Mouse (Mus musculus) embryonic facial prominence, embryonic 15.5 days (tissue): ENCODE results near the gene Krtap5-4. TPM values are rescaled to one million over a fixed set of nuclear protein-coding genes. Genes with fewer than 3 reads are reported as not detected.
"Not testable (repeated sequence)": the region's sequence is repeated elsewhere in the genome, so short reads cannot be mapped to it uniquely, and the experiment has no call there.

Experiments used
- ATAC-seq: fragments of 200-750 bp; cut with Nextera tagmentation; 2 replicates; pipeline ENCODE4 v1.8.0; 2017; ENCODE audit warnings: low read depth, moderate TSS enrichment; ENCODE audit not compliant: insufficient number of reproducible peaks, low FRiP score, low TSS enrichment
- H3K27ac ChIP-seq: fragments of 300-500 bp; sonication (generic); replicated peaks from 2 replicates; pipeline ENCODE4 v1.5.1; 2015; ENCODE audit warnings: mild to moderate bottlenecking, inconsistent platforms
- H3K27me3 ChIP-seq: fragments of 300-500 bp; sonication (generic); 2 replicates; pipeline ENCODE4 v1.6.1; 2015; ENCODE audit warnings: inconsistent platforms
- H3K36me3 ChIP-seq: fragments of 300-500 bp; sonication (generic); 2 replicates; pipeline ENCODE4 v1.6.1; 2015; ENCODE audit warnings: mild to moderate bottlenecking, inconsistent platforms
- H3K4me1 ChIP-seq: fragments of 300-500 bp; sonication (generic); 2 replicates; pipeline ENCODE4 v1.6.1; 2015; ENCODE audit warnings: inconsistent platforms
- H3K4me2 ChIP-seq: fragments of 300-500 bp; sonication (generic); replicated peaks from 2 replicates; pipeline ENCODE4 v1.6.1; 2015; ENCODE audit warnings: mild to moderate bottlenecking, inconsistent platforms
- H3K4me3 ChIP-seq: fragments of 300-500 bp; sonication (generic); replicated peaks from 2 replicates; pipeline ENCODE4 v1.5.1; 2015; ENCODE audit warnings: mild to moderate bottlenecking, inconsistent platforms
- H3K9ac ChIP-seq: fragments of 300-500 bp; sonication (generic); 2 replicates; pipeline ENCODE4 v1.6.1; 2015; ENCODE audit warnings: inconsistent platforms
- H3K9me3 ChIP-seq: fragments of 300-500 bp; sonication (generic); replicated peaks from 2 replicates; pipeline ENCODE4 v1.6.1; 2016; ENCODE audit warnings: inconsistent platforms
- WGBS: fragments of 180-500 bp; shearing (Covaris S2); methylation state at CpG from one replicate; pipeline ENCODE4 v1.1.7; 2015; 5-methylcytosine and 5-hydroxymethylcytosine counted together
- polyA plus RNA-seq: library from polyadenylated mRNA; unstranded; fragments of >200 nt; fragmentation: Nextera tagmentation; extraction: Ambion mirVana; gene quantifications from 2 replicates; pipeline ENCODE4 v1.2.1, GENCODE M21; 2015

Krtap5-4 gene
- polyA plus RNA-seq, 1 experiment from 2014 or later: 0.21 TPM

- 0% methylated on average over 2 of the region's 2 CpGs for WGBS
- ATAC-seq: not testable (repeated sequence)
Measured at GRCm38 (mm10) chr7:142293851-142294250, 9.5 kb upstream of the Krtap5-4 start.

GRCm38 (mm10) chr7:142295418-142295817 lies 7.9 kb upstream of the Krtap5-4 start:
- Histone ChIP-seq H3K4me2 (no peak overlapping the region), H3K36me3 (no peaks in the 10 kb centered on the region), H3K4me3 (no peak overlapping the region), H3K9ac (no peak overlapping the region), H3K27me3 (no peaks in the 10 kb centered on the region), H3K27ac (no peak overlapping the region), H3K4me1 (no peaks in the 10 kb centered on the region), H3K9me3 (no peaks in the 10 kb centered on the region)
- ATAC-seq: no peak

More at GRCm38 (mm10) chr7:142293851-142294250, 9.5 kb upstream of the Krtap5-4 start:
- H3K27ac ChIP-seq, H3K9ac ChIP-seq, H3K36me3 ChIP-seq, H3K4me1 ChIP-seq, H3K27me3 ChIP-seq, H3K9me3 ChIP-seq, H3K4me2 ChIP-seq, H3K4me3 ChIP-seq: not testable (repeated sequence)

- not testable (repeated sequence) for H3K9ac ChIP-seq, ATAC-seq, H3K4me2 ChIP-seq, H3K27me3 ChIP-seq, H3K36me3 ChIP-seq, H3K4me3 ChIP-seq, H3K4me1 ChIP-seq, H3K9me3 ChIP-seq, H3K27ac ChIP-seq
- WGBS: 28% methylated on average over 4 of the region's 4 CpGs
Measured at GRCm38 (mm10) chr7:142296108-142296507, 7.2 kb upstream of the Krtap5-4 start.

- H3K4me1 ChIP-seq, H3K4me2 ChIP-seq, H3K27ac ChIP-seq, ATAC-seq, H3K27me3 ChIP-seq, H3K36me3 ChIP-seq, H3K9me3 ChIP-seq, H3K9ac ChIP-seq, H3K4me3 ChIP-seq: not testable (repeated sequence)
Measured at GRCm38 (mm10) chr7:142297018-142297417, 6.3 kb upstream of the Krtap5-4 start, which contains the start of gene Krtap5-1. TSS of gene Krtap5-1 (minus strand) at chr7:142297118.

GRCm38 (mm10) chr7:142303929-142304328 lies 580 bp downstream of the Krtap5-4 start:
- not testable (repeated sequence) for ATAC-seq, H3K4me3 ChIP-seq, H3K9ac ChIP-seq, H3K36me3 ChIP-seq, H3K27ac ChIP-seq, H3K27me3 ChIP-seq, H3K9me3 ChIP-seq, H3K4me1 ChIP-seq, H3K4me2 ChIP-seq
- 81% methylated on average over 1 of the region's 1 CpGs for WGBS

GRCm38 (mm10) chr7:142314600-142315285 lies 11.4 kb downstream of the Krtap5-4 start:
- no peak for ATAC-seq
- no peak overlapping the region for H3K9ac ChIP-seq
- no peaks in the 10 kb centered on the region for H3K27me3 ChIP-seq
- no peak overlapping the region for H3K4me3 ChIP-seq
- H3K4me2 ChIP-seq: no peak overlapping the region
- H3K9me3 ChIP-seq: no peaks in the 10 kb centered on the region
- 46% methylated on average over 5 of the region's 5 CpGs for WGBS
- peaks cover 10% of the 10 kb centered on the region; the same call in 1 of the 2 replicates for H3K4me1 ChIP-seq
- no peaks in the 10 kb centered on the region for H3K36me3 ChIP-seq
- no peak overlapping the region for H3K27ac ChIP-seq

GRCm38 (mm10) chr7:142316558-142316957 lies 13.2 kb downstream of the Krtap5-4 start:
- Histone ChIP-seq H3K27ac (no peak overlapping the region), H3K9ac (no peak overlapping the region), H3K27me3 (no peaks in the 10 kb centered on the region), H3K4me1 (peaks cover 16% of the 10 kb centered on the region), H3K4me3 (no peak overlapping the region), H3K36me3 (no peaks in the 10 kb centered on the region), H3K4me2 (no peak overlapping the region), H3K9me3 (no peaks in the 10 kb centered on the region)
- 42% methylated on average over 6 of the region's 6 CpGs for WGBS
- ATAC-seq: no peak

GRCm38 (mm10) chr7:142317216-142317615 lies 13.9 kb downstream of the Krtap5-4 start:
- H3K9ac ChIP-seq: no peak overlapping the region
- no peaks in the 10 kb centered on the region for H3K27me3 ChIP-seq
- no peak overlapping the region for H3K4me2 ChIP-seq
- no peak overlapping the region for H3K27ac ChIP-seq
- H3K4me1 ChIP-seq: peaks cover 16% of the 10 kb centered on the region
- no peak overlapping the region for H3K4me3 ChIP-seq
- no peaks in the 10 kb centered on the region for H3K9me3 ChIP-seq
- no peaks in the 10 kb centered on the region for H3K36me3 ChIP-seq
- WGBS: 70% methylated on average over 5 of the region's 5 CpGs
- ATAC-seq: no peak

- peaks cover 16% of the 10 kb centered on the region for H3K4me1 ChIP-seq
- no peaks in the 10 kb centered on the region for H3K27me3 ChIP-seq
- no peak overlapping the region for H3K4me2 ChIP-seq
- H3K27ac ChIP-seq: 0 out of 2 replicates have a peak overlapping the region, but pooled peaks have one; percentile 1
- H3K4me3 ChIP-seq: no peak overlapping the region
- H3K36me3 ChIP-seq: no peaks in the 10 kb centered on the region
- H3K9me3 ChIP-seq: no peaks in the 10 kb centered on the region
- H3K9ac ChIP-seq: no peak overlapping the region
- WGBS: 67% methylated on average over 11 of the region's 11 CpGs
- no peak for ATAC-seq
Measured at GRCm38 (mm10) chr7:142319124-142319523, 15.8 kb downstream of the Krtap5-4 start.

GRCm38 (mm10) chr7:142320906-142321305 lies 17.6 kb downstream of the Krtap5-4 start:
- Histone ChIP-seq H3K36me3 (no peaks in the 10 kb centered on the region), H3K9ac (no peak overlapping the region), H3K4me1 (peaks cover 16% of the 10 kb centered on the region), H3K4me2 (no peak overlapping the region), H3K9me3 (no peaks in the 10 kb centered on the region), H3K27me3 (no peaks in the 10 kb centered on the region), H3K4me3 (no peak overlapping the region), H3K27ac (peak overlapping the region; percentile 68)
- WGBS: 19% methylated on average over 2 of the region's 2 CpGs
- ATAC-seq: no peak

GRCm38 (mm10) chr7:142321637-142322306 lies 18.4 kb downstream of the Krtap5-4 start:
- not testable (repeated sequence) for H3K27me3 ChIP-seq, H3K9me3 ChIP-seq, H3K4me3 ChIP-seq, H3K9ac ChIP-seq, H3K36me3 ChIP-seq, H3K4me2 ChIP-seq
- WGBS: 47% methylated on average over 4 of the region's 10 CpGs
- Histone ChIP-seq H3K27ac (peak overlapping the region; percentile 68; the same call in 1 of the 2 replicates), H3K4me1 (peaks cover 16% of the 10 kb centered on the region)
- peak; percentile 71 for ATAC-seq

GRCm38 (mm10) chr7:142322641-142323040 lies 19.3 kb downstream of the Krtap5-4 start:
- H3K9me3 ChIP-seq: no peaks in the 10 kb centered on the region
- H3K4me2 ChIP-seq: no peak overlapping the region
- peaks cover 13% of the 10 kb centered on the region for H3K4me1 ChIP-seq
- H3K4me3 ChIP-seq: no peak overlapping the region
- 77% methylated on average over 6 of the region's 6 CpGs for WGBS
- no peak overlapping the region for H3K27ac ChIP-seq
- no peaks in the 10 kb centered on the region for H3K27me3 ChIP-seq
- H3K9ac ChIP-seq: no peak overlapping the region
- H3K36me3 ChIP-seq: no peaks in the 10 kb centered on the region
- ATAC-seq: no peak
